Mouse (Mus musculus) embryonic stem cell, embryonic (primary cell): ENCODE measurements around the gene Themis2.

Experiments
- CTCF ChIA-PET, 4 experiments: fragments of 300-600 bp in 2 of 4; fragments of 350-600 bp in 2 of 4; sonication (Branson Sonifier 250); formaldehyde crosslinking; loops; one replicate each; lab custom pipeline; 2022; ENCODE audit warnings: inconsistent platforms in 2 of 4; lab: Charles Lee
- POLR2A ChIA-PET, 4 experiments: fragments of 300-600 bp in 2 of 4; fragments of 350-600 bp in 2 of 4; sonication (Branson Sonifier 250); formaldehyde crosslinking; loops; one replicate each; lab custom pipeline; 2022; ENCODE audit warnings: antibody characterized with exemption in 4 of 4, inconsistent platforms in 1 of 4; lab: Charles Lee

Gene Themis2

DNA sequence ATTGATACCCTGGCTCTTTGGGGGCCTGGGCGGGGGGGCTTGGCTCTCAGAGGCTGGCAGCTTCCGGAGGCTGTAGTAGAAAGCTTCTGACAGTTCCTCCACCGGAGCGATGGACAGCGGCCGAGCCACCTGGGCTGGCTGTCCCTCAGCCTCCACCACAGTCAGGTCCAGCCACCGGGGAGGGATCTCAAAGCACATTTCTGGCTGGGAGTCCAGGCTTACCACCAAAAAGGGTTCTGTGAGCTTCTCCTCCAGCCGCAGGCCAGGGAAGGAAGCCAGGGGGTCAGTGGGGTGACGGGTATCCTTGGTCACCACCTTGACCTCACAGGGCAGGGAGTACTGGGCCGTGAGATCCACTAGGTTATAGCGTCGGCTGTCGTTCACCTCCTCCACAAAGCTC lies 11.0 kb downstream of the Themis2 start:
- ChIA-PET CTCF (interaction anchor here in 3 of 4 experiments (0.5 to 14.1 kb wide), 14 partner anchors 8 to 216 kb away, joined by 3 to 163 read pairs (median 4); partner anchors contain the start of gene Themis2 (in 2 of the 3)), POLR2A (interaction anchor here in 3 of 4 experiments (0.7 to 30.7 kb wide), 16 partner anchors 4 to 98 kb away, joined by 3 to 609 read pairs (median 5); partner anchors contain the start of genes Rpa2 (in 2 of the 3), Themis2 (in 2 of the 3), Ppp1r8 (in 1 of the 3) and Smpdl3b (in 1 of the 3))

DNA sequence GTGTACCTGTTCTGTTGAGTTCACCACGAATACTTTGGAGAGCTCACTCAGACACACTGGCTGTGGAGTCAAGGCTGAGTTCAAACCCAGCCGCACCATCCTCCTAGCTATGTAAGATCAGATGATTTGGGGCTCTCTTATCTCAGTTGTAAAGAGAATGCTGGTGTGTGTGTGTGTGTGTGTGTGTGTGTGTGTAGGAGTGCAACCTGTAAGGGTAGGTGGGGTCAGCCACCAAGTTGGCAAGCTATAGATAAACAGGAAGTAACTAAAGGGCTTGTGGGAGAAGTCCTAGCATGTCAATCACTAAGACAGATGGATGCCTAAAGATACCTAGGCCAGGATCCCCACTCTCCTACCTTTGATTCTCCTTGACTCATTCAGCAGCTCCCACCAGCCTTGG lies 12.5 kb downstream of the Themis2 start:
- POLR2A ChIA-PET: interaction anchor here in 3 of 4 experiments (0.6 to 30.7 kb wide), 19 partner anchors 6 to 1149 kb away, joined by 3 to 609 read pairs (median 4); partner anchors contain the start of genes Rpa2 (in 2 of the 3), Ppp1r8 (in 1 of the 3), Themis2 (in 1 of the 3) and Xkr8 (in 1 of the 3)
- CTCF ChIA-PET: interaction anchor here in 2 of 4 experiments (0.9 to 14.1 kb wide), 2 partner anchors 30 to 39 kb away, joined by 3 to 163 read pairs; no protein-coding TSS in a partner anchor

DNA sequence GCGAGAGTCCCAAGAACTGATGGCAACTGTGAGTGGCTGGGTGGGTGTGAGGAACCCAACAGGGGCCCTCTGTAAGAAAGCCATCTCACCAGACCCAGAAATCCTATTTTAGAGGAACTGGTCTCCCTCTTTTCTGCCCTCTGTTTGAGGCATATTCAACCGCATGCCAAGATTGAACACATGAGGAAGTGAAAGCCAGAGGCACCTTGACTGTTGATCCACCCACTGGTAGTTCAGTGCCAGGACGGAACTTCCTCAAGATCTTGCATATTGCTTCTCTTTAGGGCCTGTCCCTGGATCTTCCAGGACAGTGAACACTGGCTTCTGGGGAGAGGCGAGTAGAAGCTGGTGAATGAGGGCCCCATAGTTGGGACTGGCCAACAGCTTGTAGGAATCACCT lies 15.9 kb downstream of the Themis2 start:
- ChIA-PET POLR2A (interaction anchor here in 3 of 4 experiments (0.6 to 30.7 kb wide), 18 partner anchors 3 to 528 kb away, joined by 3 to 609 read pairs (median 8); partner anchors contain the start of genes Rpa2 (in 3 of the 3), Fam76a (in 1 of the 3), Themis2 (in 1 of the 3) and Xkr8 (in 1 of the 3)), CTCF (interaction anchor here in 3 of 4 experiments (0.6 to 14.1 kb wide), 6 partner anchors 12 to 332 kb away, joined by 3 to 163 read pairs (median 4); partner anchors contain the start of gene Rpa2 (in 1 of the 3))

DNA sequence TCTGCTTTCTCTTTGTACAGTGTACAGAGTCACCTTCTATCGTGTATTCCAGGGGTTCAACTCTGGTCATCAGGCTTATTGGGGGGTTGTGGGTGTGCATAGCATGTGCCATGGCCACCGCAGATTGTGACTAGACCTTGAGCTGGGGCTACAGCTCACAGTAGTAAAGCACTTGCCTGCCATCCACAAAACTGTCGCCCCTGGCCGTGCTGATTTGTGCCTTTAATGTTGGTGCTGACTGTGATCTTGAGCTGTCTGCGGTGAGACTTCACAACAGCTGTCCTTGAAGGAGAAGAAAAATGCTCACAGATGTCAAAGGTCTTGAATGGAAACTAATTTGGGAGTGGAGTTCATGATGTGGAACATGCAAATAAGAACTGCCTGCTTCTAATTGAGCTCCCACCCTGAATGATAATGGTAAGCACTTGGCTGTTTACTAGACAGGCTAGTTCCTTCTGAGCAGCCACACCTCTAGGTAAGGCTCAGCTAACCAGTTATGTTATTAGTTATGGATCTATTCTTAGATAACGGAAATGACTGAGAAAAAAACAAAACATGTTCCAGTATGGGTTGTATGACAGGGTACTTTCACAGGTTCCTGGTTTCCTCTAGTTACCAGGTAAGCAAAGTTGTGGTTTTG lies 17.5 kb downstream of the Themis2 start:
- CTCF ChIA-PET: interaction anchor here in 3 of 4 experiments (0.5 to 14.1 kb wide), 17 partner anchors 8 to 301 kb away, joined by 3 to 163 read pairs (median 3); partner anchors contain the start of genes Rpa2 (in 1 of the 3) and Themis2 (in 1 of the 3)
- POLR2A ChIA-PET: interaction anchor here (0.6 to 30.7 kb wide), 40 partner anchors 2 to 655 kb away, joined by 3 to 609 read pairs (median 6); partner anchors contain the start of genes Rpa2 (in 4 of the 4), Ppp1r8 (in 2 of the 4), Themis2 (in 2 of the 4) and Fam76a (in 1 of the 4)

DNA sequence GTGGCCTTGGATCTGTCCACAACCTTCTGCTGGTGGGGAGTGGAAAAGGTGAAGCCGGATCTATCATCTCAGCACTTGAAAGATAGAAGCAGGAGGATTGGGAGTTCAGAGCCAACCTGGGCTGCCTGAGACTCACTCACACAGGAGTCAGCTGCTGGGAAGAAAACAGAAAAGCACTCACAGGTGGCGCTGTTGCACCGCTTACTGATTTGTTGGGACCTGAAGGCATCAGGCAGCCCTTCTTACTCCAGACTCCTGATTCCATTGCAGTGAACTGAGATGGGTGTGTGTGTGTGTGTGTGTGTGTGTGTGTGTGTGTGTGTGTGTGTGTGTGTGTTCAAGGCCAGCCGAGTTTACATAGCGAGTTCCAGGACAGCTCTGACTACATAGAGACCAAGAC lies 19.4 kb downstream of the Themis2 start:
- POLR2A ChIA-PET: interaction anchor here (0.6 to 30.7 kb wide), 33 partner anchors 0 to 821 kb away, joined by 3 to 609 read pairs (median 4); partner anchors contain the start of genes Rpa2 (in 3 of the 4), Ppp1r8 (in 2 of the 4), Themis2 (in 2 of the 4) and Smpdl3b (in 1 of the 4)
- CTCF ChIA-PET: interaction anchor here (0.6 to 14.1 kb wide), 37 partner anchors 8 to 758 kb away, joined by 3 to 163 read pairs (median 4); partner anchors contain the start of genes Smpdl3b (in 2 of the 4), Themis2 (in 2 of the 4) and Ythdf2 (in 1 of the 4)

DNA sequence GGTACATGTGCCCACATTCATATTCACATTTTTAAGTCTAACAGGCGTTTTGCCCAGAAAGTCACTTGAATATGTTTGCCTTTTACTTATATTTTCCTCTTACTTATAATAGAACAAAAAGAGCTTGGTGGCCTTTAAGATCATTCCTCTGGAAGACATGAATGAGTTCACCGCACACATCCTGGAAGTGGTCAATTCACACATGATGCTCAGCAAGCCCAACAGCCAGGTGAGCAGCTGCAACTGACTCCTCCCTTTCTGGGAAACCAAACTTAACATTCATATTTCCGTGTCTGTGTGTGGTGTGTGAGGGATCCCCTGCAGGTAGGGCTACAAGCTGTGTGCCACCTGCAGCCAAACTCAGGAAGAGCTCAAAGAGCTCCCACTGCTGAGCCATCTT lies 21.3 kb downstream of the Themis2 start:
- CTCF ChIA-PET: interaction anchor here (0.6 to 14.1 kb wide), 13 partner anchors 11 to 1039 kb away, joined by 3 to 163 read pairs (median 4); partner anchors contain the start of genes Dnajc8 (in 1 of the 4) and Themis2 (in 1 of the 4)
- POLR2A ChIA-PET: interaction anchor here in 3 of 4 experiments (0.7 to 30.7 kb wide), 21 partner anchors 2 to 259 kb away, joined by 3 to 609 read pairs (median 3); partner anchors contain the start of genes Themis2 (in 2 of the 3), Ppp1r8 (in 1 of the 3), Rpa2 (in 1 of the 3) and Smpdl3b (in 1 of the 3)

DNA sequence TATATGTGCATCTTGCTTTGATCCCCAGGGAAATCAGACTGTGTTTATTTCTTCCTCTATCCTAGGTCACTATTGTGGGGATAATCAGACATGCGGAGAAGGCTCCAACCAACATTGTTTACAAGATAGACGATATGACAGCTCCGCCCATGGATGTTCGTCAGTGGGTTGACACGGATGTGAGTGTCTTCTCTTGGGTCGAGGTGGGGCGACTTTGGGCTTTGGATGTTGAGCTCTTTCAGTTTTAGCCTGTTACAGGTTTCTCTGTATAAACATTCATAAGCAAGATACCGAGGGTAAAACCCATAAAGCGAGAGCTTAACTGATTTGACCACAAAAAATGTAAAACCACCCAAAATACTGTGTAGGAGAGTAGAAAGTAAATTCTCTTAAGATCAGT lies 24.4 kb downstream of the Themis2 start:
- POLR2A ChIA-PET: interaction anchor here in 3 of 4 experiments (0.8 to 29.7 kb wide), 12 partner anchors 17 to 155 kb away, joined by 3 to 609 read pairs (median 4); partner anchors contain the start of genes Ppp1r8 (in 2 of the 3), Smpdl3b (in 1 of the 3), Themis2 (in 1 of the 3) and Xkr8 (in 1 of the 3)
- CTCF ChIA-PET: no interaction called here

DNA sequence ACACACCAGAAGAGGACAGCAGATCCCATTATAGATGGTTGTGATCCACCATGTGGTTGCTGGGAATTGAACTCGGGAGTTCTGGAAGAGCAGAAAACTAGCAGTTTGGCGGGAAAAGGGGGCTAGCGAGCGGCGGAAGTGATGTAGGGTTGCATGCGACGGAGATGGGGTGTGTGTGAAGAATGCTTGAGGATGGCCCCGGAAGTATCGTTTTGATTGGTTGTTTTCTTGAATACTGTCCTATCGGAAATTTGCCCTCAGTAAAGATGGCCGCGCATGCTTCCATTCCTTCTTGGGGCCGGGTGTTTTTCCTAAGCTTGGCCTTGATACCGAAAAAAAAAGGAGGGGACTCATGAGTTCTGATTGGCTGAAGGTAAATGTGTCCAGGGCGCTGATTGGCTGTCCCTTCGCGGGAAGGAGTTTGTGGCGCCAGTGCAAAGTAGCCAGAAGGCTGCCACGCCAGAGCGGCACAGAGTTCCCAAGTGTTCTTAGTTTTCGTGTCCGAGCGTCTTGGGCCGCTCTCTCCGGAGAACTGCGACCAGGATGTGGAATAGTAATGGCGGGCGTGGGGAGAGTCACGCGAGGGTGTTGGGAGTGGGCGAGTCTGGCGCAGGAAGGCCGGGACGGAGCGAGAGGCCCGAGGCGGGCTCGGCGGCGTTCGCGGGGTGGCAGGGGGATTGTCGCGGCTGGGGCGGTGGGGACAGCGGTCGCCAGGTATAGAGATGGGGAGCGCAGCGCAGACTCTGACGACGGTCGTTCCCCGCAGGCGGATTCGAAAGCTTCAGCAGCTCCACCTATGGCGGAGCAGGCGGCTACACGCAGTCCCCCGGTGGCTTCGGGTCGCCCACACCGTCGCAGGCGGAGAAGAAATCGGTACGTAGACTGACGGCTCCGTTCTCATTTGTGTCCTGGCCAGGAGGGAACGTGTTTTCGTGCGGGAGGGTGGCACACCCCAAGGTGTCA lies 28.0 kb downstream of the Themis2 start, which contains the start of gene Rpa2:
TSS of gene Rpa2 (plus strand) at position 419 of the 963 bp plus-strand sequence.
- ChIA-PET POLR2A (interaction anchor here (0.5 to 29.7 kb wide), 77 partner anchors 9 to 585 kb away, joined by 3 to 609 read pairs (median 4); partner anchors contain the start of genes Fam76a (in 3 of the 4), Ppp1r8 (in 3 of the 4), Smpdl3b (in 2 of the 4) and Themis2 (in 2 of the 4)), CTCF (interaction anchor here (0.5 to 2.4 kb wide), 14 partner anchors 10 to 1847 kb away, joined by 3 to 16 read pairs (median 4); partner anchors contain the start of genes Smpdl3b (in 2 of the 4) and Gm10300 (in 1 of the 4))

DNA sequence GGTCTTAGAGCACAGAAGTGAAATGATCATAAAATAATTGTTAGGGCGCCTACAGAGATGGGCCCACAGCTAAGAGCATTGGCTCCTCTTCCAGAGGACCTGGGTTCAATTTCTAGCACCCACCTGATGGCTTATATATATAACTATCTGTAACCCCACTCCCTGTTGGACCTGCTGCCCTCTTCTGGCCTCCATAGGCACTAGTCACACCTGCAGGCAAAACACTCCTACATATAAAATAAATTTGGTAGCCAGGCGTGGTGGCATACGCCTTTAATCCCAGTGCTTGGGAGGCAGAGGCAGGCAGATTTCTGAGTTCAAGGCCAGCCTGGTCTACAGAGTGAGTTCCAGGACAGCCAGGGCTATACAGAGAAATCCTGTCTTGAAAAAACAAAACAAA lies 33.1 kb downstream of the Themis2 start:
- POLR2A ChIA-PET: interaction anchor here in 2 of 4 experiments (1.0 to 29.7 kb wide), 5 partner anchors 8 to 249 kb away, joined by 3 to 609 read pairs (median 118); partner anchors contain the start of genes Smpdl3b (in 1 of the 2), Themis2 (in 1 of the 2) and Xkr8 (in 1 of the 2)
- CTCF ChIA-PET: interaction anchor here in 2 of 4 experiments (0.6 to 2.2 kb wide), 2 partner anchors 28 to 31 kb away, joined by 4 to 7 read pairs; no protein-coding TSS in a partner anchor

DNA sequence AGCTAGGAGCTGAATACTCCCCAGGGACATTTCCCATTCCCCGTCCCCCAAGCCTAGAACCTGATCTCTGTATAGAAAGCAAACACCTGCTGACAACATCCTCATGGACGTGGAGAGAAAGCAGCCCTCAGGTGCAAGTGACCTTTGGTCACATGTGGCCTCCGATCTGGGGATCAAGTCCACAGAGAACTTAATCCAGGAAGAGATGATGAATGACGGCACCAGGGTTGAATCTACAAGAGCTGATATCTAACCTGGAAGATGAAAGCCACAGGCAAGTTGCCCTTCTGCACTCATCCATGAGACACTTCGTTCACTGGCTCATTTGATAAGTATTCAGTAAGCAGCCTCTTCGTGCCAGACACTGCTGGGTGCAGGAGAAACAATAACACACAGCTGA lies 33.6 kb downstream of the Themis2 start:
- ChIA-PET CTCF (interaction anchor here in 1 of 4 experiments (2.2 kb wide), 1 partner anchor 28 kb away, joined by 7 read pairs; no protein-coding TSS in a partner anchor), POLR2A (interaction anchor here in 2 of 4 experiments (0.9 to 29.7 kb wide), 5 partner anchors 8 to 249 kb away, joined by 3 to 609 read pairs (median 118); partner anchors contain the start of genes Smpdl3b (in 1 of the 2), Themis2 (in 1 of the 2) and Xkr8 (in 1 of the 2))

DNA sequence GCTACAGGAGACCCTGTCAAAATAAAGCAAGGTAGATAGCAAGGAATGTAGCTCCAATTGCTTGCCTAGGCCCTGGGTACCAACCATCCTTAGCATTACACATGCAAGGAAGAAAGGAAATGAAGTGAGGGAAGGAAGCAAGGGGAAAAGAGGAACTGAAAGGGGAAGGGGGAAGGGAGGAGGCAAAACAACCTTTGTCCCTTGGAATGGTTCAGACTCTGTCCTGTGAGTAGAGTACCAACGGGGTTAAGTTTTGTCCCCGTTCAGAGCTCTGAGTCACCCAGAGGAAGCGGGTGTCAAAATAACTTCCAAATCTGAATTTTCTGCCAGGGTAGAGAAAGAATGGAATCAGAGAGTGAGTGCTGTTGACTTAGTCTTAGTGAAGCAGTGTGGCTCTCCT lies 35.9 kb downstream of the Themis2 start:
- CTCF ChIA-PET: interaction anchor here in 1 of 4 experiments (0.7 kb wide), 1 partner anchor 451 kb away, joined by 3 read pairs; no protein-coding TSS in a partner anchor
- POLR2A ChIA-PET: interaction anchor here in 2 of 4 experiments (1.1 to 28.7 kb wide), 6 partner anchors 11 to 139 kb away, joined by 3 to 562 read pairs (median 6); partner anchors contain the start of gene Xkr8 (in 1 of the 2)

DNA sequence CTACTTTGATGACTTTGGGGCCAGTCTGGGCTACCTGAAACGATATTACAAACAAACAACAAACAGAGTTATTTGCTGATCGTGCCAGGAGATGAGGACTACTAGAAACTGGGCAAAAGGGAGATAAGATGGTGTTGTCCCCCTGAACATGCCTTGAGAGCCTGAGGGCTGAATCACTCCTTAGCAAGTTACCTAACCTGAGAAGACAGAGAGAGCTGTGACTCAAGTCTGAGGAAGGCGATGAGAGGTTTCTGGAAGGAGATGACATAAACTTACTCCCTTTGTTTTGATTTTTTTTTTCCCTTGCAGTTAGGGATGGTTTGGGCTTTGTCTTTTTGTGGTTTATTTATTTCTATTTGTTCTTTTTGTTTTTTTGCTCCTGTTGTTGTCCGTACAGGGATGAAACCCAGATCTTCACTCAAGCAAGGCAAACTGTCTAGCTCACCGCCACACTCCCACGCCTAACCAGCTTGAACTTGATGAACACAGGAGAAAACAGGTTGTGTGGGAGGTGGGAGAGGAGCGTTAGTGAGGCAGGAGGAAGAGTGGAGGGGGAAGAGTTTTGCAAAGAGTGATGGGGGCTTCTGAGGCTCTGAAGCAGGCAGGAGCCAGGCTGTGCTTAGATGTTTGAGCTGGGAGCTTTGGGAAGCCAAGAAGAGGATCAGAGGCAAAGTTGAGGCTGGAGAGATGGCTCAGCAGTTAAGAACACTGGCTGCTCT lies 38.4 kb downstream of the Themis2 start:
- POLR2A ChIA-PET: interaction anchor here in 3 of 4 experiments (0.5 to 8.5 kb wide), 39 partner anchors 9 to 487 kb away, joined by 3 to 244 read pairs (median 4); partner anchors contain the start of genes Rpa2 (in 3 of the 3), Ppp1r8 (in 1 of the 3), Sesn2 (in 1 of the 3) and Themis2 (in 1 of the 3)
- CTCF ChIA-PET: interaction anchor here in 3 of 4 experiments (0.6 to 1.8 kb wide), 9 partner anchors 11 to 66 kb away, joined by 3 to 7 read pairs (median 4); partner anchors contain the start of gene Rpa2 (in 2 of the 3)

DNA sequence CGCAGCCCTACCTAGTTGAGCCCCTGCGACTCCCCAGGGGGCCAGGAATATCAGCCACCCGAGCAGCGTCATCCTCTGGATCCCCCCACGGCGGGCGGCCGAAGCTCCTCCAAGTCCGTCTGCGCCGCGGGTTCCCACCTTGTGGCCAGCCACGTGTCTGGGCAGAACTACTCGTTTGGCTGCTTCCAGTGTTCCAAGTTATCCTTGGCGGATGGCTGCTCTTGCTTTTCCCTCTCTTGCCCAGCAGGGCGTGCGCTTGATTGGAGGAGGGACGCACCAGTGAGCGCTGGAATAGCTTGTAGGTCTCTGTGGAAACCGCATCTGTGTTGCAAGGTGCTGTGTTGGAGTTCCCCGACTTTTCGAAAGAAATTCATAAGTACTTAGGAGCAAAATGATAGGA lies 39.2 kb downstream of the Themis2 start, which contains the start of gene Smpdl3b:
TSS of gene Smpdl3b (minus strand) at position 279 of the 400 bp plus-strand sequence.
- ChIA-PET CTCF (interaction anchor here in 2 of 4 experiments (0.5 to 1.8 kb wide), 11 partner anchors 11 to 394 kb away, joined by 3 to 7 read pairs (median 3); partner anchors contain the start of gene Rpa2 (in 2 of the 2)), POLR2A (interaction anchor here (0.5 to 8.5 kb wide), 43 partner anchors 9 to 486 kb away, joined by 3 to 244 read pairs (median 4); partner anchors contain the start of genes Ppp1r8 (in 2 of the 4), Rpa2 (in 2 of the 4), Sesn2 (in 1 of the 4) and Themis2 (in 1 of the 4))

DNA sequence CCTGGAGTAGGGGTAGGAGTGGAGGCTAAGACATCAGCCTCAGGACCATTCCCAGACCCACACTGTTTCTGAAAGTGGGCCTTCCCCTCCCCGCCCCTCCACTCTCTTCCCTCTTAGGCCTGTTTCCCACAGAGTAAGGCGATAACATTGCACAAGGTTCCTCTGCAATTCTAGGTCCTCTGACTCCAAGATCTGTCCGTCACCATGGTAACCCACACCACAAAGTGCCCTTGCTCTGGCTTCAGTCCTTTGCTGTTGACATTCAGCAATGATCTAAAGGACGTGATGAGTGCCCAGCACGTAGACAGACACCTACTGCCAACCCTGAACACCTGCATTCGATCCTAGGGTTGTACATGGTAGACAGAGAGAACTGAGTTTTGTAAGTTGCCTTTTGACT lies 43.2 kb downstream of the Themis2 start:
- ChIA-PET CTCF (no interaction called here), POLR2A (interaction anchor here in 1 of 4 experiments (0.7 to 8.5 kb wide), 3 partner anchors 14 to 355 kb away, joined by 3 to 244 read pairs (median 118); partner anchors contain the start of genes Rpa2 and Xkr8)
